Mouse (Mus musculus) liver, postnatal 0 days (tissue): ENCODE results near the gene Gm43191. TPM values are rescaled to one million over a fixed set of nuclear protein-coding genes. Genes with fewer than 3 reads are reported as not detected.

ENCODE experiments used
- ATAC-seq: fragments of 200-750 bp; cut with Nextera tagmentation; 2 replicates; pipeline ENCODE4 v1.8.0; 2017; ENCODE audit warnings: mild to moderate bottlenecking, moderate library complexity
- DNase-seq: peaks from one replicate; pipeline ENCODE4 v3.0.0-alpha.2; 2016
- H3K27ac ChIP-seq: fragments of 300-500 bp; sonication (generic); 2 replicates; pipeline ENCODE4 v1.5.1; 2014; ENCODE audit warnings: antibody characterized with exemption, moderate library complexity, mild to moderate bottlenecking, low read depth
- H3K27me3 ChIP-seq: fragments of 300-500 bp; sonication (generic); 2 replicates; pipeline ENCODE4 v1.6.1; 2014; ENCODE audit warnings: low read length, control low read depth, mixed read lengths; ENCODE audit not compliant: insufficient read depth
- H3K36me3 ChIP-seq: fragments of 300-500 bp; sonication (generic); replicated peaks from 2 replicates; pipeline ENCODE4 v1.6.1; 2014; ENCODE audit warnings: mild to moderate bottlenecking, control low read depth, low read length, moderate library complexity, mixed read lengths; ENCODE audit not compliant: insufficient read depth
- H3K4me1 ChIP-seq: fragments of 300-500 bp; sonication (generic); 2 replicates; pipeline ENCODE4 v1.6.1; 2014; ENCODE audit warnings: antibody characterized with exemption, mild to moderate bottlenecking, control low read depth; ENCODE audit not compliant: insufficient read depth
- H3K4me2 ChIP-seq: fragments of 300-500 bp; sonication (generic); 2 replicates; pipeline ENCODE4 v1.6.1; 2014; ENCODE audit warnings: low read depth, mild to moderate bottlenecking, low read length, moderate library complexity, mixed read lengths
- H3K4me3 ChIP-seq: fragments of 300-500 bp; sonication (generic); 2 replicates; pipeline ENCODE4 v1.5.1; 2014; ENCODE audit warnings: low read depth, low read length
- H3K9ac ChIP-seq: fragments of 300-500 bp; sonication (generic); replicated peaks from 2 replicates; pipeline ENCODE4 v1.6.1; 2014; ENCODE audit warnings: mild to moderate bottlenecking, moderate library complexity
- H3K9me3 ChIP-seq: fragments of 300-500 bp; sonication (generic); 2 replicates; pipeline ENCODE4 v1.6.1; 2016; ENCODE audit warnings: mild to moderate bottlenecking, control low read depth, low read length, mixed read lengths
- CTCF ChIP-seq: sonication (generic); IDR thresholded peaks from 2 replicates; pipeline ENCODE4 v1.5.1; 2016; ENCODE audit warnings: antibody characterized with exemption, low read depth
- EP300 ChIP-seq: IDR thresholded peaks from 2 replicates; pipeline ENCODE4 v1.6.1; 2016; ENCODE audit warnings: antibody characterized with exemption, low read depth, mild to moderate bottlenecking
- WGBS: fragments of 180-500 bp; shearing (Covaris S2); extraction: QIAGEN DNeasy Blood & Tissue Kit; methylation state at CpG from one replicate; pipeline ENCODE4 v1.1.7; 2014; ENCODE audit not compliant: insufficient replicate concordance; 5-methylcytosine and 5-hydroxymethylcytosine counted together
- polyA plus RNA-seq: library from polyadenylated mRNA; unstranded; fragments of >200 nt; fragmentation: Nextera tagmentation; extraction: Ambion mirVana; gene quantifications from 2 replicates; pipeline ENCODE4 v1.2.1, GENCODE M21; 2015

Gm43191 gene
- polyA plus RNA-seq, 1 experiment from 2014 or later = not detected

- no peak overlapping the region for H3K4me3 ChIP-seq
- TF ChIP-seq EP300 = no peak
- DNase-seq = no peak
- H3K27me3 ChIP-seq = no peaks in the 10 kb centered on the region
- no peak overlapping the region for H3K4me2 ChIP-seq
- no peak for ATAC-seq
- peaks cover 77% of the 10 kb centered on the region for H3K36me3 ChIP-seq
- H3K9ac ChIP-seq = no peak overlapping the region
- H3K4me1 ChIP-seq = peaks cover 8% of the 10 kb centered on the region
- WGBS = 83% methylated on average over 6 of the region's 6 CpGs
- H3K27ac ChIP-seq = no peak overlapping the region
- no peaks in the 10 kb centered on the region for H3K9me3 ChIP-seq
Observed at GRCm38 (mm10) chr3:116641811-116642371, 39.2 kb downstream of the Gm43191 start.

- no peak overlapping the region for H3K4me3 ChIP-seq
- no peak for TF ChIP-seq CTCF
- no peak for TF ChIP-seq EP300
- peaks cover 8% of the 10 kb centered on the region for H3K4me1 ChIP-seq
- H3K9me3 ChIP-seq = no peaks in the 10 kb centered on the region
- H3K9ac ChIP-seq = no peak overlapping the region
- no peak for DNase-seq
- ATAC-seq = peak; percentile 72
- 0 out of 2 replicates have a peak overlapping the region, but pooled peaks have one; percentile 7 for H3K27ac ChIP-seq
- 47% methylated on average over 1 of the region's 1 CpGs for WGBS
- no peaks in the 10 kb centered on the region for H3K27me3 ChIP-seq
- H3K4me2 ChIP-seq = no peak overlapping the region
- peaks cover 77% of the 10 kb centered on the region for H3K36me3 ChIP-seq
Observed at GRCm38 (mm10) chr3:116640024-116640423, 41.0 kb downstream of the Gm43191 start.

GRCm38 (mm10) chr3:116638572-116638971 is 42.5 kb downstream of the Gm43191 start:
- Histone ChIP-seq H3K4me3 (no peak overlapping the region), H3K9ac (no peak overlapping the region), H3K36me3 (peaks cover 83% of the 10 kb centered on the region), H3K4me1 (peaks cover 8% of the 10 kb centered on the region), H3K27me3 (no peaks in the 10 kb centered on the region), H3K9me3 (no peaks in the 10 kb centered on the region), H3K27ac (no peak overlapping the region), H3K4me2 (no peak overlapping the region)
- TF ChIP-seq CTCF (no peak), EP300 (no peak)
- WGBS = 88% methylated on average over 7 of the region's 7 CpGs
- no peak for DNase-seq
- ATAC-seq = no peak

- H3K4me3 ChIP-seq = no peak overlapping the region
- H3K27me3 ChIP-seq = no peaks in the 10 kb centered on the region
- peaks cover 10% of the 10 kb centered on the region for H3K4me1 ChIP-seq
- H3K27ac ChIP-seq = no peak overlapping the region
- 78% methylated on average over 9 of the region's 9 CpGs for WGBS
- H3K4me2 ChIP-seq = no peak overlapping the region
- peaks cover 82% of the 10 kb centered on the region for H3K36me3 ChIP-seq
- TF ChIP-seq EP300 = no peak
- no peak for TF ChIP-seq CTCF
- DNase-seq (no peak), ATAC-seq (no peak)
- H3K9me3 ChIP-seq = no peaks in the 10 kb centered on the region
- no peak overlapping the region for H3K9ac ChIP-seq
Observed at GRCm38 (mm10) chr3:116637693-116638476, 43.2 kb downstream of the Gm43191 start.

- peaks cover 74% of the 10 kb centered on the region for H3K36me3 ChIP-seq
- no peak for ATAC-seq
Observed at GRCm38 (mm10) chr3:116635799-116636198, 45.3 kb downstream of the Gm43191 start.

GRCm38 (mm10) chr3:116634853-116635252 is 46.2 kb downstream of the Gm43191 start:
- Histone ChIP-seq H3K4me2 (no peak overlapping the region), H3K27me3 (no peaks in the 10 kb centered on the region), H3K4me3 (no peak overlapping the region), H3K9me3 (no peaks in the 10 kb centered on the region), H3K4me1 (peaks cover 8% of the 10 kb centered on the region), H3K27ac (peak overlapping the region; percentile 45; the same call in 1 of the 2 replicates), H3K9ac (no peak overlapping the region), H3K36me3 (peaks cover 76% of the 10 kb centered on the region)
- DNase-seq (no peak), ATAC-seq (no peak)
- TF ChIP-seq CTCF (no peak), EP300 (no peak)
- WGBS = 84% methylated on average over 8 of the region's 8 CpGs

More at GRCm38 (mm10) chr3:116635799-116636198, 45.3 kb downstream of the Gm43191 start:
- TF ChIP-seq CTCF (no peak), EP300 (no peak)
- Histone ChIP-seq H3K27ac (no peak overlapping the region), H3K4me1 (peaks cover 10% of the 10 kb centered on the region), H3K4me3 (no peak overlapping the region), H3K4me2 (no peak overlapping the region), H3K9ac (no peak overlapping the region), H3K9me3 (no peaks in the 10 kb centered on the region), H3K27me3 (no peaks in the 10 kb centered on the region)
- 72% methylated on average over 5 of the region's 5 CpGs for WGBS
- DNase-seq = no peak
